Mouse (Mus musculus): ENCODE data around the gene Misp.
A peak's percentile ranks its signal among the peaks of the same experiment; 100 is the strongest.

Gene Misp

GRCm38 (mm10) chr10:79795905-79796304 lies 24.9 kb upstream of the Misp start:
- DNase-seq: no peak

GRCm38 (mm10) chr10:79797326-79797725 lies 23.5 kb upstream of the Misp start:
- DNase-seq: no peak

GRCm38 (mm10) chr10:79798289-79798928 lies 22.4 kb upstream of the Misp start:
- peak; percentile 75 to 85 for DNase-seq

- peak in 1 of 2 experiments; percentile 57 for DNase-seq
These were observed 20.3 kb upstream of the Misp start for GRCm38 (mm10) chr10:79800508-79800907.

DNA sequence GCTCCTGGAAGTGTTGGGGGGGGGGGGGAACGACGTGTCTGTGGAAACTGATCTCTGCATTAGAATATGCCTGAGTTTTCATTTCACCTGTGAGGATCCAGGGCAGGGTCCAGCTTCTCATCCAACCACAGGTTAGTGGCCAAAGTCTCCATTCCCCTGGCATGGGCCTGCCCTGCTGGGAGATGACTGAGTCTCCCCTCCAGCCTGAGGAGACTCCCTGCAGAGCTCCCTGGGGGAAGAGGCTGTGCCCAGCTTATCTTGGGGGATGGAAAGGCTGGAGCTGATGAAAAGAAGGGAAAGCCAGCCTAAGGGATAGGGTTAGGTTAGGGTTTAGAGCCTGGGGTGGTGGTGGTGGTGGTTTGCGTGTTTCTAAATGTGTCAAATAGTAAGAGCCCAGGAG lies 19.0 kb upstream of the Misp start:
- DNase-seq: peak; percentile 79 to 85

- DNase-seq: peak; percentile 83 to 89
These were observed 18.3 kb upstream of the Misp start for GRCm38 (mm10) chr10:79802331-79802971.

- no peak for DNase-seq
These were observed 17.0 kb upstream of the Misp start for GRCm38 (mm10) chr10:79803716-79804323.

DNA sequence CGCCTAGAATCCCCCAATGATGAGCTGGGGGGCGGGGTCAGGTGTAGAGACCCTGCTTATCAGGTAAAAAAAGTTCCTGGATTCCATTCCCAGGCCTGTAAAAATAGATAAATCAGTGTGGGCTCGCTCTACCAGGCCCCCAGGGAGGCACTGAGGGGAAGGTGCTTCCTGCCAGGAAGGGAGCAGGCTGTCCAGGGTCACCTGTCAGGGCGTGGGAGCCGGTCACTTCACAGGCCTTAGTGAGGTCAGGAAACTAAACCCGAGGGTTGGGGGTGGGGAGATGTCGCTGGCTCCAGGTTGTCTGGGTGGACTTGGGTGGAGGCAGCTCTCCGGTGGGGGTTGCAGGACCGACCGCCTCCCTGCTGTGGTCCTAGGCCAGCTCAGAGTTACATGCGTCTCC lies 15.2 kb upstream of the Misp start:
- peak; percentile 57 to 75 for DNase-seq

- no peak for DNase-seq
These were observed 14.5 kb upstream of the Misp start for GRCm38 (mm10) chr10:79806331-79806730.

GRCm38 (mm10) chr10:79806972-79807371 lies 13.8 kb upstream of the Misp start:
- DNase-seq: no peak

GRCm38 (mm10) chr10:79807826-79808225 lies 13.0 kb upstream of the Misp start:
- peak in 1 of 2 experiments; percentile 54 for DNase-seq

- no peak for DNase-seq
These were observed 12.1 kb upstream of the Misp start for GRCm38 (mm10) chr10:79808728-79809127.

DNA sequence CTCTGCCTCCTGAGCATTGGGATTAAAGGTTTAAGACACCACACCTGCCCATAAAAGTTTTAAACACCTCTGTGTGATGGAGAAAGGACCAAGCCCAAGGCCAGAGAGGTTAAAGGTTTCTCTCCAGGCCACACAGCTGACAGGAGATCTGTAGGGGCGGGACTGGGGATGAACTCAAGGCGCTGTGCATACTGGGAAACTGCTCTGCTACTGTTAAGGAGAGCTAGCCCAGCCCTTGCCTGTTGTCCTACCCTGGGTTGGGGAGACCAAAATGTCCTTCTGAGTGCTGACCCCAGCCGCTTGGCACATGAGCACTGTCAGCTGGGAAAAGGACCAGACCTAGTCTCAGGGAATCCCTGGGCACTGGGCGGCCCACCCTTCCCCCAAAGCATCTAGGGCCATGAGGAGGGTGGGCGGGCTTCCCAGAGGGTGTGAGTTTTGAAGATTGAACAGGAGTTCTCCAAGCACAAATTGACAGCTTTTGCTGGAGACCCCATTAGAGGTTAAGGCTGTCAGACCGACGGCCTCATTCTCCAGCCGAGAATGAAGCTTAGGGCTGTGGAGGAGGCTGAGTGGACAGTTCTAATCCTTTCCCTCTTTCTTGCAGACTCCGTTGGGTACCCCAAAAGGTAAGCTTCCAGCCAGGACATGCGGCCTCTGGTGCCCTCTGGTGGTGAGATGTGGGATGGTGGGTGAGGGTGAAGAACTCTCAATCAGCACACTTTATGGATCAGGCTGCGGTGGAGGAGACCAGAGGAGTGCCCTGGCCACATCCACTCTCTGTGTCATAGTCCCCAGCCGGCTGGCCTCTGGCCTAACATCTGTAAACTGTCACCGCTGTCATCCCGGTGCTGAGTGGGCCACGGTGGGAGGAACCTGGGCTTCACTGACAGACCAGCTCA lies 8.8 kb upstream of the Misp start:
- DNase-seq: peak; percentile 75 to 90

GRCm38 (mm10) chr10:79814271-79814842 lies 6.4 kb upstream of the Misp start:
- DNase-seq: peak; percentile 71 to 88

- DNase-seq: peak; percentile 84 to 92
These were observed 4.9 kb upstream of the Misp start for GRCm38 (mm10) chr10:79815671-79816494.

DNA sequence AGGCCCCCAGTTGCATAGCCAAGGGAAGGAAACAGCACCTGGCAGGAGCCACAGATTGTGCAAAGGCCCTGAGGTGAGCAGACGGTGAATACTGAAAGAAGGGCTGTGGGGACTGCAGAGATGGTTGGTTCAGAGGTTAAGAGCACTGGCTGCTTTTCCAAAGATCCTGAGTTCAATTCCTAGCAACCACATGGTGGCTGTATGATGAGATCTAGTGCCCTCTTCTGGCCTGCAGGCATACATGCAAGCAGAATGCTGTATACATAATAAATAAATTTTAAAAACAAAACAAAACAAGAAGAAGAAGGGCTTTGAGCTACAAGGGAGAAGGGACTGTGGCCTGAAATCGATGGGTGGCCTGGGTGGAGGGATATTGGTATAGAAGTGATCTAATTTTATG lies 3.7 kb upstream of the Misp start:
- DNase-seq: no peak

DNA sequence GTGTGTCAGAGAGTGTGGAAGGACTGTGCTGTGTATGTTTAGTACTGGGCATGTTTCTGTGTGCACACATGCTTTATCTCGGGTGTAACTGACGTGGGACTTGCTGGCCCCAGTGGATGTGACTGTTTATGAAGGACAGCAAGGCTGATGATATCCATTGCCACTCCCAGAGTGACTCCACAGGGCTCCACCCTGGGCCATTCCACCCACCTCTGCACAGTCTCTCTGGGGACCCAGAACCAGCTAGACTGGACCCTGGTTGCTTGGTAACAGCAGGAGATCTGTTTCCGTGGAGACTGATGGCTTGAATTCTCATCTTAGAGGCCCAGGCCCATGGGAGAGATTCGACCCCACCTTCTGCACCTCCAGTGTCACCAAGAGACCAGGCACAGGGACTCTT lies 2.6 kb upstream of the Misp start:
- DNase-seq: no peak

DNA sequence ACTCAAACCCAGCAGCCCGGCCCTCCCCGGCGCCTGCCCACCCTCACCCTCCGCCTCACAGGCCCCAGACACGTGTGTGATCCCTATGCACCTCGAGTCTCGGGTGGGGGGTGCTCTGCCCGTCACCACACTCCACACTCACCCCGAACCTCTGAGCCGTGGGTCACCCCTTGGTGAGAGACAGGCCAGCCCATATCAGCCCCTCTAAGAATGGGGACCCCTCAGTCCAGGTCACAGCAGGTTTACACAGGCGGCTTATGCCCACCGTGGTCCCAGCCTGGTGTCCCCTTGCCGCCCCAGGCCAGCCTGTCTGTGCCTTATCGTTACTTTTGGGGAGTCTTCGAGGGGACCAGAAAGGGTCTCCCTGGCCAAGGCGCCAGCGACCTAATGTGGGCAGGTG lies 1.2 kb upstream of the Misp start:
- DNase-seq: no peak

GRCm38 (mm10) chr10:79820277-79820676 lies 512 bp upstream of the Misp start:
- DNase-seq: no peak

GRCm38 (mm10) chr10:79821731-79822130 lies 942 bp downstream of the Misp start:
- DNase-seq: no peak

- peak; percentile 84 to 85 for DNase-seq
These were observed 1.6 kb downstream of the Misp start for GRCm38 (mm10) chr10:79822372-79822771.

DNA sequence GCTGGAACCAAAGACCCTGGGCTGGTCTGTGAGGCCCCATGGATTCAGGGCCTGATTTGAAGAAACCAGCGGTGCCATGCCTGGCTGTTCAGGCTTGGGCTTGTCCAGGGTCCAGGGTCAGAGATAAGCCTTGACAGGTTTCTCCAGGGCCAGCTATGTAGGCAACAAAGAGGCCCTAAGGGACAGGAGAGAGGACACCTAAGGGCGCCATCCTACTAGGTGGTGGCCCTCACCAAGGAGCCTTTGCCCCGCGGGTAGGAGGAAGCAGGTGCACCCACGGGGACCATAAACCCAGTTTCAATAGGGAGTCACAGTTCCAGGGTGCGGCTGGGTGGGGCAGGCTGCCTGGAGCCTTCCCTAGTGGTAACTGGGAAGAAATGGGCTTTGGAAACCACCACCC lies 2.2 kb downstream of the Misp start:
- DNase-seq: no peak
